Mouse (Mus musculus): ENCODE measurements around the gene Odf3l1.

DNA sequence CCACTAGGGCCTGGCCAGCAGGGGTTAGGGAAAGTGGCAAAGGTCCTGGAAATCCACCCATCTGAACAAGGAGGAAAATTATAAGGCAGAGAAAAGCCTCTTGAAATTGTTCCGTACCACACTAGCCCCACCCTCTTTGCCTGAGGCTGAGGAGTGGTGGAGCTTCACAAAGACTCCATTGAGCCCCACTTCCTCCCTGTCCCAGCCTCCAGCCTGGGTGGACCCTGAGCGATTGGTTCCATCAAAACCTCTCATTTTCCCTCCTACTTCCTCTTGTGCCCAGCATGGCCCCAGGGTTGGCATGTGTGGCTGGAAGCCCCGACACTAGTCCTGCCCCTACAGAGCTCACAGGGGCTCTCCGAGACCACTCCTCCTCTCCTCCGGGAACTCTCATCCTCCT, 12.8 kb upstream of the Odf3l1 start:
- TF ChIP-seq CTCF (IDR thresholded peaks at IDR 0.05; ENCODE audit: borderline replicate concordance, insufficient read depth, low read length) (no peak), POLR2A (IDR thresholded peaks at IDR 0.05; ENCODE audit: low read depth, low read length) (no peak)

Measured in embryonic fibroblast, embryonic 13.5 days (primary cell).